Mouse (Mus musculus) induced T-regulatory cell, adult 2 months (primary cell): ENCODE data around the gene Cmtm2b.

Experiments used
- DNase-seq: peaks from one replicate; pipeline ENCODE4 v3.0.0-alpha.2; 2012; ENCODE audit warnings: low read depth

Gene Cmtm2b

DNA sequence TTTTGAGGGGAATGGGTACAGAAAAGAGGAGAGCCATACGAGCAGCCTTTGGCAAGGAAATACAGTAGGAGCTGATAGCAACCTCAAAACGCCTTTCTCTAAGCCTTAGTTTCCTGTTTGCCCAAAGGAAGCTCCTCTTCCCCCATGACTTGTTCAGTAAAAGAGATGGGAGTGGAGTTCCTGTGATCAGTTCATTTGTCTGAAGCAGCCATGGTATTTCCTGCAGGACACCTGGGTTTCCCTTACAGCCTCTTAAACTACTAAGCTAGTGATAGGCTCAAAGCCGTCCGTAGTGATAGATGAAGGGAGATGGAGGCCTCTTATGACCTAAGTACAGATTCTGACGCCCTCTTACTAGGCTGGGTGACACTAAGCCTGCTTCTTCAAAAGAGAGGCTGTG lies 20.4 kb downstream of the Cmtm2b start:
- DNase-seq, result no peak

DNA sequence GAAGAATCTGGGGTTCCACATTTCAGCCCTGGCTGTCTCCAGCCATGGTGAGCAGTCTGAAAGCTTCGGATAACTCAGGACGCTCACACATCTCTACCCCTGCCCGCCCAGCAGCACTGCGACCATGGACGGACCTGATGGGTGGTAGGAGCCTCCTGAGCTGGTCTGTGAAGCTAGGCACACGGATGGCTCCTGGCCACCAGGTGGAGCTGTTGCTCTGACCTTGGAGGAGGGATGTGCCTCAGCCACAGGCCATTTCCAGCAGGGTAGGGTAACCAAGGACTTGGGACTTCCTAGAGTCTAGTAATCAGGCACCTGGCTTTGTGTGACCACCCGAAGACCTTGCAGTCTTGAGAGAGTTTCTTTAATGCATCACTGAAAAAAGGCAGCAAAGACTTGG lies 21.9 kb downstream of the Cmtm2b start:
- DNase-seq, result peak; percentile 90

DNA sequence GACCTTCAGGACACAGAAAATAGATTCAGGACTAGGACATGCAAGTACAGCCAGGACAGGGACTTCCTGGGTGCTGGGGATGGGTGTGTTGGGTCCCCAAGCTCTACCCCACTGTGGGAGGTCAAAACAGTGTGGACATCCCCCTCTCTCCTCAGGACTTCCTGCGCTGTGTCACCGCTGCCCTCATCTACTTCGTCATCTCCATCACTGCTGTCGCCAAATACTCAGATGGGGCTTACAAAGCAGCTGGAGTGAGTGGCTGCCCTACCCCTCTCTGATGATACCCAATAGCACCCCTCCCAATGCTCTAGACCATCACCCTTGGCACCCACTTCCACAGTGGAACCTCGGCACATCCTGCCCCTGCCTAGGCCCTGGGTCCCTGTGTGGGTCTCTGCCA lies 22.6 kb downstream of the Cmtm2b start:
- DNase-seq, result no peak

DNA sequence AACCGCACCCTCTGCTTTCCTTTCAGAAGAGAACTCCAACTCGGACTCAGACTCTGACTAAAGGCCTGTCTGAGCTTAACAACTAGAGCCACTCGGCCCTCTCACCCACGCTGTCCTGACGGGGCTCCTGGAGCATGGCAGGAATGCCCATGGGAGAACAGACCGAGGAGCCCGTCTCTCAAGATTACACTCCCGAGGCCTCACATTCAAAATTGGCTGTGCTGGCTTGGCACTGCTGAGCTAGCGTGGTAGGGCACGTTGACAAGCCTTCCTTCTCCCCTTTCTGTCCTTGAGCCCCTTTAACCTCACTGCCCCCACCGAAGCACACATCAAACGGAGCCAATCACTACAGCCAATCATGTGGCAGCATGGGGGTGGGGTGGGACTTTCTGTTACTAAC lies 24.7 kb downstream of the Cmtm2b start:
- DNase-seq, result no peak

DNA sequence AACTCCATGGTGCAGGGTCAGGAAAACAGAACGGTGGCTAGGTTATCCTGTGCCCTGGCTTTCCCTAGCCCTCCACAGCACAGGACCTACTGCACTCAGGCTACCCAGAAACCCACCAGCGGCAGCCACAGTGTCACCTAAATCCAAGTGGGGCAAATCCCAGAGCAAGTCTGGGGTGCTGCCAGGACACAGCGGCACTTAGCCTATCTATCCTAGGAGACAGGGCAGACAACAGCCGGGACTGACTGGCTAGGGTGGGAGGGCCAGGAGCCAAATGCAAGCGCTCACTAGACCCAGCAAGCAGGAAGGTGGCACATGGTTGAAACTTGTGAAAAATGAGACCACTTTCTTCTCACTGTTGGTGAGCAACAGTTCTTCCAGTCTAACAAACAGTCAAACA lies 26.9 kb downstream of the Cmtm2b start:
- no peak for DNase-seq

DNA sequence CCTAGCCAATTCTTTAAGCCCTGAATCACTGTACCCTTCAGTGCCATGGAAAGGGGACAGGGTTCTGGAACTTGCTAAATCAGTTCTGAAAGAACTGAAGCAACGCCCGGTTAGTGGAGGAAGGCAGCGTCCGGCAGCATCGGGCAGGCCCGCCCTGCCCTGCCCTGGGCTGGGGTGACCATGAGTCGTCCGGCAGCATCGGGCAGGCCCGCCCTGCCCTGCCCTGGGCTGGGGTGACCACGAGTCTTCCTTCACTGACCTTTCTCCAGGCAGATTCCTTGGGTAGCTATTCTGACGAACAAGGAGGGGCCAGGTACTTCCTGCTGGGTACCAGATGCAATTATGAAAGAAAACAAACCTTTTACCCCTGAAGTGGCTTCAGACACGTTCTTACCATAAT lies 28.0 kb downstream of the Cmtm2b start:
- DNase-seq, result no peak

DNA sequence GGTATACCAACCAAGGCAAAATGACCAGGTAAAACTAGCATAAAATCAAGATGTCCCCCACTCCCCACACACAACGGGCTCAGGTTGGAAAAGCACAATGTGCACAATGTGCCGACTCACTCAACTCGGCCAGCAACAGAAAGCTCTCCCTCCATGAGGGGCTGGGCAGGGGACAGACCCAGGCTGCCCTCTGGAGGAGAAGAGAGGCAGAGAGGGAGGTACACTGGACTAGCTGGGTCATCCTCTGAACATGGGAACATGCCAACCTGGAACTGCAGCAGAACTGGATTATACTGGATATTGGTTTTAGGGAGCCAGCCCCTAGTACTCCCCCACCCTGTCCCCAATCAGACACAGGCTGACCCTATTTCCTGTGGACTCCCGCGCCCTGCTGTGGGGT lies 31.2 kb downstream of the Cmtm2b start:
- DNase-seq, result no peak

DNA sequence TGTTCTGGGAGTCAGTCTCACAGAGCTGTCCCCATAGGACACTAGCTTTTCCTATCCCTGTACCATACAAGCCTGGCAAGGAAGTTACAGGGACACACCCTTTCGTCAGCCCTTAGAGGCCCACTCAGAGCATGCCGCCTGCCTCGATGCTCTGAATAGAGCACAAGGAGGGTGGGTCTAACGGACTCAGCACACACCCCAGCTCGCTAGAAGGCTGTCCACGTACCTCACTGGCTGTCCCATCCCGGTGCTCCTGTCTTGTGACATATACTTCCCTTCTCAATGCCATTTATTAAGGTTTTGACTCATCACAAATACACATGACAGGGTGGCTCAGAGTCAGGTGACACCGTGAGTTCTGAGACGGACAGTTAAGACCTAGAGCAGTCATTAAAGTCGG lies 32.5 kb downstream of the Cmtm2b start:
- no peak for DNase-seq

DNA sequence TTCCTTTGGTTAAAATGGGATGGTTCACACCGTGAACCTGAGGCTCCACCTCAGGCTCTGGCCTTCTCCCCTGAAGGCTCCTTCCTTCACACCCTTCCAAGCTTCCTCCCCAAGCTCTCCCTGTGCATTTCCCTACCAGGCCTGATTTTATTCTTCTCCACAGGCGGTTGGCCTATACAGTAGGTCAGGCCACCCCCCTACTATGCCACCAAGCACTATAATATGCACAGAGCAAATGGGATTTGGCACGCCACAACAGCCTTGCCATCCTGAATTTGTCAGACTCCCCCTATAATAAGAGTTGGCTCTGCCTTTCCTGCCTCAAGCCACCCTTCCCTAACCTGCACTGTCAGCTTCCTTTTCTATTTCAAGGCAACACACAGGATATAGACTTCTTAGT lies 36.6 kb downstream of the Cmtm2b start:
- no peak for DNase-seq

DNA sequence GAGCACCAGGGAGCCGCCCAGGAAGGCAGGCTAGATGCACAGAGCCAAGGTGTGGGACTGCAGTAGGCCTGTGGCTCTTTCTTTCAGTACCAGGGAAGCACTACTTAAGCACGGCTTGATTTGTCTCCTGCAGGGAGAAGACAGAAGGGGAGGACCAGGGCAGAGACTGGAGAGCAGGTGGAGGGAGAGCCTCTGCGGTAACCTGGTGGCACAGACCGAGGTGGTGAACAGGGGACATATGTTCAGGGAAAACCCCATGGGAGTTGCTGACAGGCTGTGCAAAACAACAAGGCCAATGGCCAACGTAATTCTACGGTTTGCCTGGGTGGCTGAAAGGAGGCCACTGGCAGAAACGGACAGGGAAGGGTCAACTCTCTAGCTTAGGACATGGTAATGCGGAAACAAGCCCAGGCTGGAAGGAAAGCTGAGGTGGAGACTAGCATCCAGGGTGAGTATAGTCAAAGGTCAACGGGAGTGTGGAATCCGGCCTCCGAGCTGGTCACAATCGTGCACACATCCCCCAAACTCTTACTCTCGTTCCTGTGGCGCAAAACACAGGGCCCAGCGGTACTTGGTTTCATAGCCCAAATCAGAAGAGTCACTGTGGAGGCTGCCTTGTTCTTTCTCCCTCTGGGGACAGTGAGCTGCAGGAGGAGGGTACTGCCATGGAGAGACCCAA lies 37.9 kb downstream of the Cmtm2b start:
- DNase-seq, result no peak

DNA sequence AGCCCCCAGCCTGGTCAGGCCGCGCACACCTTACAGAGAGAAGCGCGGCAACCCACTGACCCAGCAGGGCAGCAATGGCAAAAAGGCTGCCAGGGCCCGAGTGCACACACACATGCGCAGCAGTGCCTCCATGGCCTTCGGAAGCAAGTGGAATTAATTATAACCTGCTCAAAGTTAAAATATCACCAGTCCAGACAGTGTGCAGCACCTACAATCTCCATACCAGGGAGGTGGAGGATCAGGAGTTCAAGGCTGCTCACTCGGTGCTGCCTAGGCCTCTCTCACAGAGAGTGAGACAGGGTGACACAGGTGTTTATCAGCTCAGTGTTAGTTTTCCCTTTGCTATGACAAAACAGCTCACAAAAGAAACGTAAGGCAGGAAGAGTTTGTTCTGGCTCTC lies 43.7 kb downstream of the Cmtm2b start:
- DNase-seq, result no peak

DNA sequence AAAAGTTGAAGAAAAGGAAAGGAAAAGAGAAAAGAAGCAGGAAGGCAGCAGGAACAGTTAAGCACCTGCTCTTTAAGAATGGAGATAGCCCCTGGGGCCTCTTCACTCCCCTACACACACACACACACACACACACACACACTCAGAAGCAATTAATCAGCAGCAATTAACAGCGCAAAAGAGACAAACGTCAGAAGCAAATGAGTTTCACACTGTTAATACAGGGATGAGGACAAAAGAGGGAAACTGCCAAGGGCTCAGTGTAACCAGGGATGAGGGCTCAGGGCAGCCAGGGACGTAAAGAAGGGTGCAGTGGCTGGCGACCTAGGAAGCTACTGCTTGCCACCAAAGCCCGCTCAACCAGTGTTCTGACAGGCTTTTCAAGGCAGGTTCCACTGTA lies 45.4 kb downstream of the Cmtm2b start:
- DNase-seq, result no peak

DNA sequence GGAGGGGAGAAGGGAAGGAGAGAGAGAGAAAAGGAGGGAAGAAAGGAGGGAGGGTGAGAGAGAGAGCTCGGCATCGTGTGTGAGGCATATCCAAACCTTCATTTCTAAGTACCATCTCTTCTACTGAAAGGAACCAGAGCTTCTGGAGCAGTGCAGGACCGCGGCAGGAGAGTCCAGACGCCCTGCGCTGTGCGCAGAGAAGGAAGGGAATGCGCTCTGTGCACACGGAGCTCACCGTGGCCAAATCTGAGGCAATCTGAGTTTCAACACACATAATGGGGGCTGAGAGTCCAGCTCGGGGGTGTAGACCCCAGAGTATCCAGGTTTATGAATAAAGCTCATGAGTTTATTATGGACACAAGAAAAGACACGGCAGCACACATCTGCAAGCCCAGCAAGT lies 47.6 kb downstream of the Cmtm2b start:
- no peak for DNase-seq

DNA sequence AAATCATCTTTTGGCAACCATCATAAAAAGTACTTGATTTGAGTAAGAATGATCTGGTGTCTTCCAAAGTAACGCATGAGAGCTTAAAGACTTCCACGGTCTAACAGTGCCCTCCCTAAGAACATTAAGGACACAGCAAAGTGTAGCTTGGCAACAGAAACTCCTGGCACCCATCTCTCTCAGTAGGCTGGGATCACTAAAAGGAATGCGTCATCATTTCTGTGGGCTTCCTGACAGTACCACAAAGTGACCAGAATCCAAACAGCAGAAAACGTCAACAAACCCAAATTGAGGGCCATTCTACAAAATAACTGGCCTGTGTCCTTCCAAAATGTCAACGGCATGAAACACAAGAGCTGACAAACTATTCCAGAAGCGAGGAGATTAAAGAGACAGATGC lies 48.0 kb downstream of the Cmtm2b start:
- DNase-seq, result no peak

DNA sequence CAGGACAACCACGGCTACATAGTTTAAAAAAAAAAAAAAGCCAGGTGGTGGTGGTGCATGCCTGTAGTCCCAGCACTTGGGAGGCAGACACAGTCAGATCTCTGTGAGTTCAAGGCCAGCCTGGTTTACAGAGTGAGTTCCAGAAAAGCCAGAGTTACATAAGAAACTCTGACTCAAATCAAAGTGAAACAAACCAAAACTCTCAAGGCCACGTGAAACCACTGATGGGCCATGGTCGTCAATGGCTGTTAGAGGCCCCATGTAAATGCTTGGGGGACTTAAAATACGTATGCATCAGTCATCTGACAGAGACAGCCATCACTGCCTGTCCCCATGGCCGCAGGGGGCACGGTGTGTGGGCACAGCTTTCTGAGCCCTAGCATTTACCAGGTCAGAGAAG lies 49.1 kb downstream of the Cmtm2b start:
- DNase-seq, result no peak

DNA sequence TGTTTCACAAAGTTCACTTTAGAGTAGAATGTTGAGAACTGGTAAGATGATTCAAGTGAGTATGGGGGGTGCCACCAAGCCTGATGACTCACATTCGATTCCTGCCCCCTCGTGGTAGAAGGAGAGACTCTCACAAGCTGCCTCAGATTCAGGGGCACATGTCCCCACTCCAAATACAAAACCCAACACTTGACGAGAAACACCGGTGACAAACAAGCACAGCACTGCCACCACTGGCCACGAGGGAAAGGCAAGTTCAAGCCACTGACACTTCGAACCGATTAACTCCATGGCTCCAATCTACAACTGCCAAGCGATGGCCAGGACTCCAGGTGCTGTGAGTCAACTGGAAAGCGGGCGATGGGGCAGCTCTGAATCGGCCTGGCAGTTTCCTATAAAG lies 51.7 kb downstream of the Cmtm2b start:
- DNase-seq, result no peak

DNA sequence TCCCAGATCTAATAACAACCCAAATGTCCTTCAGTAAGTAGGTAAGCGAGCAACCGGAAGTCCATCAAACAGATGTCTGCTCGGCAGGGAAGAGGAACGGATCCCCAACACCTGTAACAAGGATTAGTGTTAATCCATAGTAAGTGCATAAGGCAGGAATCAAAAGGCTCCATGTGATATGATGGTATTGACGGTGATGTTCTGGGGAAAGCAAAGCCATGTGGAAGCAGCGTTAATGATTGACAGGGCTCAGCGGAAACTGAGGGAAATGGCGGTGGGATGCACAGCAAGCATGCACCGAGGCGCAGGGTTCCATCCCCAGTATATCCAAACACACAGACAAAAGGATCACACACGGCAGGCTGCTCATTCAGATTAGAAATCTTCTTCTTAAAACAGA lies 52.2 kb downstream of the Cmtm2b start:
- DNase-seq, result no peak

DNA sequence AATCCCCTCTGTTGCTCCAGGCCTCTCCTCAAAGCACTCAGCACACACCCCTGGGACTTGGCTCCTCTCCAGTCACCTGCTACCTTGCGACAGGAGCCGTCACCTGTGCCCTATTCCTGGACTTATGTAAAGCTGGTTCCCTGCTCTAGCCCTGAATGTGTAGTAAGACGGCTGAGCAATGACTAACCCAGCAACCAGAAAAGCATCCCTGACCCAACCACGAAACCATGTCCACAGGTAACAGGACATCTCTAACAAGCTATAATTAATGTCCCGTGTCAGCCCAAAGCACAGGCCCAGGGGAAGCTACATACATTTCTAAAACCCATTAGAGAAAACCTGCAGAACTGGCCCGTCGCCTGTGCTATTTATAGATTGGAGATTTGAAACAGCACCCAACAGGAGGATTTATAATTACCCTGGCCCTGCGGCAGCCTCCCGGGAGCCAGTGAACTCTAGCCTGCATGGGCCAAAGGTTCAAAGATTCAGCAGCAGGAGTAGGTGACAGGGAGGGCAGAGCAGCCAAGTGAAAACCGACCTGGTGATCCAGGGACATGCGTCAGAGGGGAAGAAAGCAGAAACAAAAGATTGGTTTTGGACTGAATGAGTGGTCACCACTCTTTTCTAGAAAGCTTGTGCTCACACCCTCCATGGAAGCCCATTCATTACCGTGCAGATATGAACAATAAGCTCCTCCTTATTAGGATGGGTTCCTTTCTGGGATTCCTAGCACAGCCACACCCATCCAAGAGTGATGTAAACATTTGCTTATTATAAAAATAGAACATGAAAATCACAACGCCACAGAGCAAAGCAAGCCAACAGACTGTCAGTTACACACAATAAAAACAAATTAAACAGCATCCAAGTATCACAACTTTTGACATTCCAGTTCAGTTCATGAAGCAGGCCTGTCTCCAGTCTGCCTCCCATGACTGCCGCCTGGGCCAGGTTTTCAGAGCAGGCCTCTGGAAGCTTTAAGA lies 53.1 kb downstream of the Cmtm2b start:
- DNase-seq, result no peak

DNA sequence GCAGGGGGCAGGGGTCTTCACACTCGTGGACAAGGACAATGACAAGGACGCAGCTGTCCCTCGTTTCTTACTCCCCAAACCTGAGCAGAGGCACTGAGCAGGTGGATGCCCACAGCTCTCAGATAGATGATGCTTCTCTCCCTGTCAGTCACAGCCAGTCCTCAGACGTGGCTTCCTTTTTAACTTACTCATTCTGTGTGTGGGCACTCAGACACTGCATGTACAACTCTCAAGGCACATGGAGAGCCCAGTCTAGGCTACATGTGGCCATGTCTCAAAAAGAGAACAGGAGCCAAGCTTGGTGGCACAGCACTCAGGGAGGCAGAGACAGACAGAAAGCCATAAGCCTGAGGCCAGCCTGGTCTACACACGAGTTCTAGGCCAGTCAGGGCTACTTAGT lies 53.9 kb downstream of the Cmtm2b start:
- no peak for DNase-seq

DNA sequence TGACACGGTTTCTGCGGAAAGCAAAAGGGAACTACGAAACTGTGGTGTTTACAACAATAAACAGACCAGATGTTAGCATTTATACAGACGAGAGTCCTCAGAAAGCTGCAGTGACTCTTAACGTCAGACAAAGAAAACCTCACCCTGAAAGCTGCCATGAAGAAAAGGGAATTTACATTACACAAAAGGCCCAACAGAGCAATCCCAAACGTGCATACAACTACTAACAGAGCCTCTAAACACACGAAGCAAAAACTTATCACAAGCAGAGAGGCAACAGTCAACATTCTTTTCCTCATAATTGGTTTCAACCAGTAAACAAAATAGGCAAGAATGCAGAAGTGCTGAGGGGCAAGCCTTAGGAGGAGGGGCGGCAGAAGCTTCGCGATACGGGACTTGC lies 54.6 kb downstream of the Cmtm2b start:
- DNase-seq, result no peak

DNA sequence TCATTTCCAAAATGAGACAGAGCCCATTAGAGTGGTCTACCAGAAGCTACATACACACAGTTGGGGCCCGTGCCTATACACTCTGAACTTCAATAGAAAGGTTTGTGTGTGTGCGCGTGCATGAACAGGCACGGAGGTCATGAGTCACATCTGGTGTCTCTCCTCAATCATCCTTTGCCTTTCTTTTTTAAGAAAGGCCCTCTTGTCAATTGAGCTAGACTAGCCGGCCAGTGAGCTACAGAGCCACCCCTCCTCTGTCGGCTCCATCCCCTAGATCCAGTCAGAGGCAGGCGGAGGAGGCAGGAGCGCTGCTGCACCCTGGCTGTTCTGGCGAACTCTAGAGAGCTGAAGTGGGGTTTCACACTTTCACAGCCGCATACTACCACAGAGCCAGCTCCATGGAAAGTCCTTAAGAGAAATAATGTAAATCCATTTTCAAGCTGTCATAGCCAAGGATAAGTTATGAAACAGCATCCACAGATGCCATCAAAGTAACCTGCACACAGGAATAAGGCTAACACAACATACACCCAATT lies 57.3 kb downstream of the Cmtm2b start:
- no peak for DNase-seq

DNA sequence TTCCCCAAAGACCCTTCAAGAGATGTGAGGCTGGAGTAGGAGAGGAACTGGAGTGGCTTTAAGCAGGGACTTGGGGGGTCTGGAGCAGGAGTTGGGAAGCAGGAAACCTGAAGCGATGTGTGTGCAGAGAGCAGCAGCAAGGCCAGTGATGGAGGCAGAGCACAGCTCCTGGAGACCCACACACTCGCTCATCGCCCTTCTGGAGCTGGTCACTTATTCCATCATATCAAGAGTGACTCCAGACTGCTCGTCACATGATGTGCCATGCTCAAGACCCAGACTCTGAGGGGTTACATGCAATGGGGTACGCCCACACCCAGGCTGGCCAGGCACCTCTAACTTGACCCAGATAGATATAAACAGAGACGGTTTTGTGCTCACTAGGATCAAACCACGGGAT lies 58.2 kb downstream of the Cmtm2b start:
- DNase-seq, result no peak
